Mouse (Mus musculus) lung, postnatal 0 days (tissue): ENCODE measurements at regions not wholly inside any gene's neighbourhood (a gene's known extent, or its start where the extent isn't known, plus 50 kb on each side); places are given as distances from the start of the nearest gene placed in this dataset.

Experiments
- CTCF ChIP-seq: IDR thresholded peaks from 2 replicates; pipeline ENCODE4 v1.5.1; 2016; ENCODE audit warnings: antibody characterized with exemption, mild to moderate bottlenecking
- EP300 ChIP-seq: IDR thresholded peaks from 2 replicates; pipeline ENCODE4 v1.6.1; 2016; ENCODE audit warnings: antibody characterized with exemption, mild to moderate bottlenecking, control low read depth

- no peak for TF ChIP-seq CTCF
- TF ChIP-seq EP300, result no peak
Observed at GRCm38 (mm10) chr4:10052869-10053268, 821.4 kb upstream of the 2610301B20Rik start.
